17 mouse cellular contexts compared by ENCODE assay signal in the genomic region with DNA sequence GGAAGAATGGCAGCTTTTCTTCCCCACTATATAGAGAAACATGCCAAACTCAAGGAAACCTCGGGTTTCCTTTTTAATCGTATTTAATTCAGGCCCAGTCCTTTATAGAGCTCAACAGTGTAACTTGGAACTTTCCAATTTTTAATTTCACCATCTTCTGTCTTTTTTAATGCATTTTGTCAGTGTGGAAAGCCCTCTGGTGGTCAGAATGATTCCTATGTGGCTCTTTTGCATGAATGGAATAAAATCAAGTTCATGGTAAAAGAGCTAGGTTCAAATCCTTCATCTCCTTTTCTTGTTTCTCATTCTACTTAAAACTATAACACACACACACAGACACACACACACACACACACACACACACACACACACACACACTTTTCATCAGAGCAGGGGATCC.
DNase-seq lines count a peak whose midpoint lies in the region; ATAC-seq and TF ChIP-seq lines count a peak whose summit lies in the region.
"Had no signal": no experiment of that assay in that cellular context is flagged by ENCODE, and none has a peak within 500 bp of the region (broad histone marks: within the 10 kb centered on the region; RNA-seq: fewer than 3 reads in every experiment).

No protein-coding gene starts in this region.

- 84% methylated on average over 2 of the region's 2 CpGs for WGBS in heart, adult 2 months
- WGBS in midbrain, embryonic 14.5 days, result 84% methylated on average over 2 of the region's 2 CpGs
- WGBS in midbrain, embryonic 16.5 days, result 89% methylated on average over 2 of the region's 2 CpGs

- H3K9ac ChIP-seq in heart, adult 2 months (ENCODE audit: low read depth, low read length), result no peak overlapping the region
- H3K9ac ChIP-seq in midbrain, embryonic 14.5 days (replicated peaks; ENCODE audit: low read length), result no peak overlapping the region
- H3K9ac ChIP-seq in midbrain, embryonic 16.5 days (ENCODE audit: low read depth, low read length), result no peak overlapping the region
- H3K9ac ChIP-seq: limb, embryonic 15.5 days; lung, embryonic 15.5 days; midbrain, embryonic 12.5 days had no signal

- peaks cover 4% of the 10 kb centered on the region for H3K4me1 ChIP-seq in heart, adult 2 months (ENCODE audit: control insufficient read depth, insufficient read depth, low read length)
- H3K4me1 ChIP-seq in midbrain, embryonic 14.5 days (ENCODE audit: control insufficient read depth, insufficient read depth, low read length), result peaks cover 17% of the 10 kb centered on the region; the same call in 1 of the 2 replicates
- H3K4me1 ChIP-seq in midbrain, embryonic 16.5 days (ENCODE audit: control insufficient read depth, insufficient read depth, low read length), result peaks cover 13% of the 10 kb centered on the region

- no peaks in the 10 kb centered on the region for H3K27me3 ChIP-seq in heart, adult 2 months (ENCODE audit: control insufficient read depth, insufficient read depth, low read length)
- peaks cover 7% of the 10 kb centered on the region for H3K27me3 ChIP-seq in midbrain, embryonic 14.5 days (ENCODE audit: control insufficient read depth, insufficient read depth, low read length)
- no peaks in the 10 kb centered on the region for H3K27me3 ChIP-seq in midbrain, embryonic 16.5 days (ENCODE audit: control insufficient read depth, insufficient read depth, low read depth, low read length)
- H3K27me3 ChIP-seq: lung, embryonic 15.5 days had no signal

- DNase-seq in heart, adult 2 months, result no peak
- DNase-seq in heart, adult 9 months (ENCODE audit: low spot score in 2 of 2), result no peak
- DNase-seq in layer of hippocampus, adult 2 months (ENCODE audit: low spot score in 2 of 2), result no peak
- no peak for DNase-seq in layer of hippocampus, adult 9-10 months (ENCODE audit: low spot score)
- DNase-seq in midbrain, embryonic 14.5 days, result peak; percentile 40
- no peak for DNase-seq in ovary, postnatal 10 days (ENCODE audit: low spot score)
- DNase-seq: cerebellum, postnatal 25 days; gastrocnemius, postnatal 10 days; right cerebral cortex, postnatal 14 days; thymus, postnatal 36 days had no signal

- TF ChIP-seq EP300 in heart, adult 2 months (IDR thresholded peaks at IDR 0.05; ENCODE audit: insufficient read depth, low read depth, low read length), result no peak

- intact Hi-C loops in heart, adult 2 months (cut with DNase I), result no loop called here

- no peak overlapping the region for H3K4me2 ChIP-seq in midbrain, embryonic 14.5 days (ENCODE audit: low read length)
- H3K4me2 ChIP-seq in midbrain, embryonic 16.5 days (ENCODE audit: low read length), result no peak overlapping the region
- H3K4me2 ChIP-seq: limb, embryonic 15.5 days; lung, embryonic 15.5 days; midbrain, embryonic 12.5 days had no signal

- H3K9me3 ChIP-seq in midbrain, embryonic 14.5 days (ENCODE audit: control insufficient read depth, low read length), result no peaks in the 10 kb centered on the region
- no peaks in the 10 kb centered on the region for H3K9me3 ChIP-seq in midbrain, embryonic 16.5 days (replicated peaks; ENCODE audit: control insufficient read depth, low read length, poor library complexity, severe bottlenecking)
- H3K9me3 ChIP-seq: embryonic facial prominence, embryonic 10.5 days; heart, embryonic 10.5 days; limb, embryonic 15.5 days; lung, embryonic 15.5 days; midbrain, embryonic 12.5 days had no signal

- no peak for TF ChIP-seq POLR2A in heart, adult 2 months (IDR thresholded peaks at IDR 0.05; ENCODE audit: insufficient read depth, low read depth, low read length)

- no peaks in the 10 kb centered on the region for H3K79me2 ChIP-seq in heart, adult 2 months (replicated peaks; ENCODE audit: control insufficient read depth, insufficient read depth, low read length)

- no peak overlapping the region for H3K27ac ChIP-seq in heart, adult 2 months
- no peak overlapping the region for H3K27ac ChIP-seq in layer of hippocampus, adult 2 months
- no peak overlapping the region for H3K27ac ChIP-seq in midbrain, embryonic 14.5 days (replicated peaks; ENCODE audit: low read depth, low read length)
- H3K27ac ChIP-seq in midbrain, embryonic 16.5 days (ENCODE audit: low read length), result no peak overlapping the region
- H3K27ac ChIP-seq: embryonic facial prominence, embryonic 10.5 days; heart, embryonic 10.5 days; limb, embryonic 15.5 days; midbrain, embryonic 12.5 days had no signal

- peak; percentile 49 for TF ChIP-seq CTCF in heart, adult 2 months (IDR thresholded peaks at IDR 0.05)
- peak; percentile 72 for TF ChIP-seq CTCF in layer of hippocampus, adult 2 months (conservative IDR thresholded peaks at IDR 0.05)

- H3K4me3 ChIP-seq in heart, adult 2 months, result no peak overlapping the region
- H3K4me3 ChIP-seq in layer of hippocampus, adult 2 months, result no peak overlapping the region
- H3K4me3 ChIP-seq in midbrain, embryonic 14.5 days (replicated peaks; ENCODE audit: low read depth, low read length), result no peak overlapping the region
- H3K4me3 ChIP-seq in midbrain, embryonic 16.5 days (ENCODE audit: low read depth, low read length), result no peak overlapping the region
- H3K4me3 ChIP-seq: embryonic facial prominence, embryonic 10.5 days; heart, embryonic 10.5 days; limb, embryonic 15.5 days; lung, embryonic 15.5 days; midbrain, embryonic 12.5 days had no signal

- H3K36me3 ChIP-seq in heart, adult 2 months (ENCODE audit: control insufficient read depth, insufficient read depth, low read length), result no peaks in the 10 kb centered on the region
- no peaks in the 10 kb centered on the region for H3K36me3 ChIP-seq in midbrain, embryonic 14.5 days (ENCODE audit: control insufficient read depth, insufficient read depth, low read length)
- no peaks in the 10 kb centered on the region for H3K36me3 ChIP-seq in midbrain, embryonic 16.5 days (ENCODE audit: control insufficient read depth, insufficient read depth, low read length)
- H3K36me3 ChIP-seq: embryonic facial prominence, embryonic 10.5 days; G1E; heart, embryonic 10.5 days; limb, embryonic 15.5 days; lung, embryonic 15.5 days; midbrain, embryonic 12.5 days had no signal

- no peak for ATAC-seq in midbrain, embryonic 14.5 days (ENCODE audit: low FRiP score, low TSS enrichment)
- no peak for ATAC-seq in midbrain, embryonic 16.5 days
